Comparison of ENCODE assay signal across 23 mouse cellular contexts in the genomic region with DNA sequence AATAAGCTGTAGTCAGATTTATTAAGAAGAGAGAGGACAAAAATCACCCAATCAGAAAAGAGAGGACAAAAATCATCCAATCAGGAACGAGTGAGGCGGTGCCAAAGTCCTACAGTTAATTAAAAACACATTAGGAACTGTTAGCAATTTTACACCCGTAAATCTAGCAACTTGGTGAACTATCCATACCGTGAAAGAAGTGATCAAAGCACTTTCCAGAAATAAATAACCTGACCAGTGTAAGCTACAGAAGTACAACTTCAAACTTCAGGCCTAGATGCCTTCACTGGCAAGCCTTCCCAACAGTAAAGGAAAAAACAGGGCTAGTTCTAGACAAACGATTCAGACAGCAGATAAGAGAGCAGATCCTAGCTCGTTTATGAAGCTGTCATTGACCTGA.
"Had no signal": no experiment of that assay in that cellular context is flagged by ENCODE, and none has a peak within 500 bp of the region (broad histone marks: within the 10 kb centered on the region; RNA-seq: fewer than 3 reads in every experiment).

No protein-coding gene starts in this region.

- DNase-seq: kidney, postnatal 25 days; layer of hippocampus, adult 9-11 months; liver; lung, adult 18-20 months; lung, postnatal 10 days; lung, postnatal 36 days; retina, postnatal 1 day; right cerebral cortex, postnatal 25 days; spleen, adult 18-20 months; thymus, adult 18-20 months; thymus, postnatal 36 days had no signal

- H3K4me2 ChIP-seq: limb, embryonic 13.5 days; liver, embryonic 12.5 days; liver, embryonic 15.5 days; lung, embryonic 15.5 days; midbrain, embryonic 12.5 days; neural tube, embryonic 13.5 days; stomach, embryonic 15.5 days had no signal

- H3K4me1 ChIP-seq: limb, embryonic 13.5 days; liver, embryonic 12.5 days; liver, embryonic 15.5 days; lung, embryonic 15.5 days; midbrain, embryonic 12.5 days; neural tube, embryonic 13.5 days; stomach, embryonic 15.5 days had no signal

- H3K9me3 ChIP-seq: limb, embryonic 10.5 days; liver, embryonic 12.5 days; liver, embryonic 15.5 days; lung, embryonic 15.5 days; stomach, embryonic 15.5 days had no signal

- H3K4me3 ChIP-seq: layer of hippocampus, adult 2 months; limb, embryonic 10.5 days; limb, embryonic 13.5 days; liver, embryonic 12.5 days; liver, embryonic 15.5 days; lung, embryonic 15.5 days; midbrain, embryonic 12.5 days; myocyte; neural tube, embryonic 13.5 days; stomach, embryonic 15.5 days had no signal

- H3K9ac ChIP-seq: limb, embryonic 13.5 days; liver, embryonic 12.5 days; liver, embryonic 15.5 days; lung, embryonic 15.5 days; midbrain, embryonic 12.5 days; neural tube, embryonic 13.5 days; stomach, embryonic 15.5 days had no signal

- H3K27ac ChIP-seq: layer of hippocampus, adult 2 months; limb, embryonic 10.5 days; limb, embryonic 13.5 days; liver, embryonic 12.5 days; liver, embryonic 15.5 days; lung, embryonic 15.5 days; midbrain, embryonic 12.5 days; neural tube, embryonic 13.5 days; stomach, embryonic 15.5 days had no signal

- H3K27me3 ChIP-seq: limb, embryonic 13.5 days; liver, embryonic 12.5 days; liver, embryonic 15.5 days; lung, embryonic 15.5 days; midbrain, embryonic 12.5 days; neural tube, embryonic 13.5 days; stomach, embryonic 15.5 days had no signal

- ATAC-seq: intestine, postnatal 0 days; liver, embryonic 12.5 days; midbrain, embryonic 16.5 days had no signal

- H3K36me3 ChIP-seq: limb, embryonic 10.5 days; limb, embryonic 13.5 days; liver, embryonic 12.5 days; liver, embryonic 15.5 days; lung, embryonic 15.5 days; midbrain, embryonic 12.5 days; neural tube, embryonic 13.5 days; stomach, embryonic 15.5 days had no signal
